Mouse (Mus musculus): ENCODE measurements at regions not wholly inside any gene's neighbourhood (a gene's known extent, or its start where the extent isn't known, plus 50 kb on each side); places are given as distances from the start of the nearest gene placed in this dataset.
A peak's percentile ranks its signal among the peaks of the same experiment; 100 is the strongest.

DNA sequence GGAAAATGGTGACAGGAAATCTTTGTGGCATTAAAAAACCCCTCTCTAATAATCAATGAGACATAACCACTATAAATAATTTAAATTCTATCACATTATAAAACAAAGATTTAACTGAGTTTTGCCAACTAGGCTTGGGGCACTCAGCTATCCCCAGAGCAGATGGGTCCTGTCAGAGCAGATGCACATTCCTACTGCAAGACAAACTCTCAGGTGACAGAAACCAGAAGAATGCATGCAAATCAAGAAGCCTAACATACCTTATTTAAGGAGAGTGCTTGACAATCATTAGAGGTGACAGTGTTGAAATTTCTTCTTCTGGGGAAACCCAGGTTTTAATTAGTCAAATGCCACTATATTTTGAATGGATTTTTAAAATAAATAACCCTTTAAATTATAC lies 452.3 kb upstream of the Gm9747 start:
- H3K4me3 ChIP-seq (ENCODE audit: insufficient read depth in 1 of 2, low read depth in 1 of 2, low read length in 2 of 2, poor library complexity in 1 of 2, severe bottlenecking in 1 of 2) = no peak overlapping the region
- no peaks in the 10 kb centered on the region for H3K4me1 ChIP-seq (ENCODE audit: control insufficient read depth in 2 of 2, insufficient read depth in 2 of 2, low read length in 2 of 2, poor library complexity in 1 of 2)
- H3K27ac ChIP-seq (ENCODE audit: insufficient read depth, low read depth, low read length, poor library complexity, severe bottlenecking) = no peak overlapping the region
- no peak for TF ChIP-seq ZNF384 (IDR thresholded peaks at IDR 0.05; ENCODE audit: low read depth, low read length)
- no peak for TF ChIP-seq MAFK (IDR thresholded peaks at IDR 0.05; ENCODE audit: insufficient read depth, low read depth, low read length)
- TF ChIP-seq ZC3H11A (IDR thresholded peaks at IDR 0.05; ENCODE audit: borderline replicate concordance, low read depth, low read length) = no peak
- no peak for TF ChIP-seq CHD2 (IDR thresholded peaks at IDR 0.05; ENCODE audit: low read depth, low read length)
- TF ChIP-seq HCFC1 (IDR thresholded peaks at IDR 0.05; ENCODE audit: borderline replicate concordance, insufficient read depth, low read length) = no peak
- H3K9ac ChIP-seq (ENCODE audit: insufficient read depth, low read depth, low read length, poor library complexity, severe bottlenecking) = no peak overlapping the region
- no peaks in the 10 kb centered on the region for H3K36me3 ChIP-seq (ENCODE audit: control insufficient read depth, insufficient read depth, low read length, poor library complexity, severe bottlenecking)
- DNase-seq (ENCODE audit: low read depth, low spot score) = no peak
- in situ Hi-C loops (cut with MboI; ENCODE audit: low sequenced_read_pairs in 2 of 2, unreplicated experiment in 2 of 2) = no loop called here
- H3K9me3 ChIP-seq (ENCODE audit: control insufficient read depth, insufficient read depth, low read depth, low read length) = no peaks in the 10 kb centered on the region

DNA sequence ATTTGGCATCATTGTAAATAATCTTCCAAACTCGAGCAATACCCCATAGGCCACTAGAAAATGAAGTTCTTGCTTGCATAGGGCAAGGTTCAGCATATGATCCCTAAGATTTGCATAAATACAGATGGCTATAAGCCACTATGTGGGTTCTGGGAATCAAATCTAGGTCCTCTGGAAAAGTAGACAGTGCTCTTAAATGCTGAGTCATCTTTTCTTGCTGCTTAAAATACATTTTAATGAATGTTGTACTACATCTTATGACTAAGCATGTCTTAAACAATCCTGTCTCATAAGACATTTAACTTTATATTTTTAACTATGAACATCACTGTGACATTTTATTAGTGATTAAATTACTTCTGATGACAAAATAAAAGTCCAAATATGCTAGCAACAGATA lies 448.6 kb upstream of the Gm9747 start:
- H3K4me3 ChIP-seq (ENCODE audit: insufficient read depth in 1 of 2, low read depth in 1 of 2, low read length in 2 of 2, poor library complexity in 1 of 2, severe bottlenecking in 1 of 2) = no peak overlapping the region
- in situ Hi-C loops (cut with MboI; ENCODE audit: low sequenced_read_pairs in 2 of 2, unreplicated experiment in 2 of 2) = no loop called here
- no peaks in the 10 kb centered on the region for H3K4me1 ChIP-seq (ENCODE audit: control insufficient read depth in 2 of 2, insufficient read depth in 2 of 2, low read length in 2 of 2, poor library complexity in 1 of 2)
- H3K36me3 ChIP-seq (ENCODE audit: control insufficient read depth, insufficient read depth, low read length, poor library complexity, severe bottlenecking) = no peaks in the 10 kb centered on the region
- no peaks in the 10 kb centered on the region for H3K9me3 ChIP-seq (ENCODE audit: control insufficient read depth, insufficient read depth, low read depth, low read length)
- TF ChIP-seq ZC3H11A (IDR thresholded peaks at IDR 0.05; ENCODE audit: borderline replicate concordance, low read depth, low read length) (no peak), MAFK (IDR thresholded peaks at IDR 0.05; ENCODE audit: insufficient read depth, low read depth, low read length) (peak; percentile 69; the same call in 1 of the 2 replicates)
- DNase-seq (ENCODE audit: low read depth, low spot score) = no peak
- H3K9ac ChIP-seq (ENCODE audit: insufficient read depth, low read depth, low read length, poor library complexity, severe bottlenecking) = no peak overlapping the region
- no peak overlapping the region for H3K27ac ChIP-seq (ENCODE audit: insufficient read depth, low read depth, low read length, poor library complexity, severe bottlenecking)

- no peaks in the 10 kb centered on the region for H3K4me1 ChIP-seq (ENCODE audit: control insufficient read depth in 2 of 2, insufficient read depth in 2 of 2, low read length in 2 of 2, poor library complexity in 1 of 2)
- in situ Hi-C loops (cut with MboI; ENCODE audit: low sequenced_read_pairs in 2 of 2, unreplicated experiment in 2 of 2) = no loop called here
- H3K4me3 ChIP-seq (ENCODE audit: insufficient read depth in 1 of 2, low read depth in 1 of 2, low read length in 2 of 2, poor library complexity in 1 of 2, severe bottlenecking in 1 of 2) = no peak overlapping the region
- no peak overlapping the region for H3K9ac ChIP-seq (ENCODE audit: insufficient read depth, low read depth, low read length, poor library complexity, severe bottlenecking)
- H3K27ac ChIP-seq (ENCODE audit: insufficient read depth, low read depth, low read length, poor library complexity, severe bottlenecking) = no peak overlapping the region
- no peak for DNase-seq (ENCODE audit: low read depth, low spot score)
- no peak for TF ChIP-seq ZC3H11A (IDR thresholded peaks at IDR 0.05; ENCODE audit: borderline replicate concordance, low read depth, low read length)
- no peak for TF ChIP-seq MAFK (IDR thresholded peaks at IDR 0.05; ENCODE audit: insufficient read depth, low read depth, low read length)
- TF ChIP-seq CHD2 (IDR thresholded peaks at IDR 0.05; ENCODE audit: low read depth, low read length) = no peak
- TF ChIP-seq HCFC1 (IDR thresholded peaks at IDR 0.05; ENCODE audit: borderline replicate concordance, insufficient read depth, low read length) = no peak
- TF ChIP-seq ZNF384 (IDR thresholded peaks at IDR 0.05; ENCODE audit: low read depth, low read length) = no peak
- H3K36me3 ChIP-seq (ENCODE audit: control insufficient read depth, insufficient read depth, low read length, poor library complexity, severe bottlenecking) = no peaks in the 10 kb centered on the region
- H3K9me3 ChIP-seq (ENCODE audit: control insufficient read depth, insufficient read depth, low read depth, low read length) = no peaks in the 10 kb centered on the region
Observed at GRCm38 (mm10) chr1:81794771-81795170, 438.1 kb upstream of the Gm9747 start.

DNA sequence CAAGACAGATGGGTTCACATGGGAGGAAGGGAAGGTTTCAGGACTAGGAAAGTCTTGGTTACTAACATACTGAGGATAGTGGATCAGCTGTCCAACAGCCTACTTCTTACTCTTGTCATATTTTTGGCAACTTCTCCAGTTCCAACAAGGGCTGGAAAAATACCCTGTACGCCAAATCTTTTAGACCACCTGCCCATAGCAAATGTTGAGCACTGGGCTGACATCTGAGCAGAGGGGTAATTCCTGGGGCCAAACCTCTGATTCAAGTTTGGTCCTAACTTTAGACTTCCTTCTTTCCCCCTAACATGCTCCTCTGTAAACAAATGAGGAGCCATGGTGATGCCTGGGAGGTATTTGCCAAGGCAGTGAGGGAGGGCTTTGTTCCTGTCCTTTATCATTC lies 437.5 kb upstream of the Gm9747 start:
- in situ Hi-C loops (cut with MboI; ENCODE audit: low sequenced_read_pairs in 2 of 2, unreplicated experiment in 2 of 2) = no loop called here
- Histone ChIP-seq H3K4me1 (ENCODE audit: control insufficient read depth in 2 of 2, insufficient read depth in 2 of 2, low read length in 2 of 2, poor library complexity in 1 of 2) (no peaks in the 10 kb centered on the region), H3K27ac (ENCODE audit: insufficient read depth, low read depth, low read length, poor library complexity, severe bottlenecking) (no peak overlapping the region), H3K4me3 (ENCODE audit: insufficient read depth in 1 of 2, low read depth in 1 of 2, low read length in 2 of 2, poor library complexity in 1 of 2, severe bottlenecking in 1 of 2) (no peak overlapping the region), H3K9me3 (ENCODE audit: control insufficient read depth, insufficient read depth, low read depth, low read length) (no peaks in the 10 kb centered on the region), H3K9ac (ENCODE audit: insufficient read depth, low read depth, low read length, poor library complexity, severe bottlenecking) (no peak overlapping the region), H3K36me3 (ENCODE audit: control insufficient read depth, insufficient read depth, low read length, poor library complexity, severe bottlenecking) (no peaks in the 10 kb centered on the region)
- no peak for TF ChIP-seq CHD2 (IDR thresholded peaks at IDR 0.05; ENCODE audit: low read depth, low read length)
- TF ChIP-seq ZC3H11A (IDR thresholded peaks at IDR 0.05; ENCODE audit: borderline replicate concordance, low read depth, low read length) = no peak
- TF ChIP-seq HCFC1 (IDR thresholded peaks at IDR 0.05; ENCODE audit: borderline replicate concordance, insufficient read depth, low read length) = no peak
- TF ChIP-seq ZNF384 (IDR thresholded peaks at IDR 0.05; ENCODE audit: low read depth, low read length) = no peak
- TF ChIP-seq MAFK (IDR thresholded peaks at IDR 0.05; ENCODE audit: insufficient read depth, low read depth, low read length) = no peak
- DNase-seq (ENCODE audit: low read depth, low spot score) = no peak

- in situ Hi-C loops (cut with MboI; ENCODE audit: low sequenced_read_pairs in 2 of 2, unreplicated experiment in 2 of 2) = no loop called here
Observed at GRCm38 (mm10) chr1:81811591-81811990, 421.3 kb upstream of the Gm9747 start.

More at GRCm38 (mm10) chr1:81811591-81811990, 421.3 kb upstream of the Gm9747 start:
- H3K9ac ChIP-seq (ENCODE audit: insufficient read depth, low read depth, low read length, poor library complexity, severe bottlenecking) = no peak overlapping the region
- no peak for TF ChIP-seq ZNF384 (IDR thresholded peaks at IDR 0.05; ENCODE audit: low read depth, low read length)
- TF ChIP-seq ZC3H11A (IDR thresholded peaks at IDR 0.05; ENCODE audit: borderline replicate concordance, low read depth, low read length) = no peak
- no peaks in the 10 kb centered on the region for H3K4me1 ChIP-seq (ENCODE audit: control insufficient read depth in 2 of 2, insufficient read depth in 2 of 2, low read length in 2 of 2, poor library complexity in 1 of 2)
- H3K36me3 ChIP-seq (ENCODE audit: control insufficient read depth, insufficient read depth, low read length, poor library complexity, severe bottlenecking) = no peaks in the 10 kb centered on the region
- H3K9me3 ChIP-seq (ENCODE audit: control insufficient read depth, insufficient read depth, low read depth, low read length) = no peaks in the 10 kb centered on the region
- DNase-seq (ENCODE audit: low read depth, low spot score) = no peak
- H3K27ac ChIP-seq (ENCODE audit: insufficient read depth, low read depth, low read length, poor library complexity, severe bottlenecking) = no peak overlapping the region
- no peak overlapping the region for H3K4me3 ChIP-seq (ENCODE audit: insufficient read depth in 1 of 2, low read depth in 1 of 2, low read length in 2 of 2, poor library complexity in 1 of 2, severe bottlenecking in 1 of 2)
